Mouse (Mus musculus) heart, postnatal 0 days (tissue): ENCODE data around the gene 4933406M09Rik.

Source experiments
- CTCF ChIP-seq: IDR thresholded peaks from 2 replicates; pipeline ENCODE4 v1.5.1; 2016; ENCODE audit warnings: antibody characterized with exemption, control low read depth, low read depth
- EP300 ChIP-seq: IDR thresholded peaks from 2 replicates; pipeline ENCODE4 v1.6.1; 2016; ENCODE audit warnings: antibody characterized with exemption, low read depth

- TF ChIP-seq CTCF (no peak), EP300 (no peak)
Observed at GRCm38 (mm10) chr1:134406414-134406771, 20.7 kb downstream of the 4933406M09Rik start.
